Mouse (Mus musculus) kidney, embryonic 14.5 days (tissue): ENCODE measurements around the gene Vmn1r183. TPM values are rescaled to one million over a fixed set of nuclear protein-coding genes. Genes with fewer than 3 reads are reported as not detected.
"Not testable (repeated sequence)": the region's sequence is repeated elsewhere in the genome, so short reads cannot be mapped to it uniquely, and the experiment has no call there.

ENCODE experiments used
- ATAC-seq: fragments of 200-750 bp; cut with Nextera tagmentation; 2 replicates; pipeline ENCODE4 v1.8.0; 2017; ENCODE audit warnings: moderate number of reproducible peaks, mild to moderate bottlenecking, moderate TSS enrichment, moderate library complexity; ENCODE audit not compliant: low FRiP score, low TSS enrichment
- H3K27ac ChIP-seq: fragments of 300-500 bp; sonication (generic); 2 replicates; pipeline ENCODE4 v1.5.1; 2014; ENCODE audit warnings: low read depth, mild to moderate bottlenecking, low read length, moderate library complexity, mixed read lengths
- H3K27me3 ChIP-seq: fragments of 300-500 bp; sonication (generic); 2 replicates; pipeline ENCODE4 v1.6.1; 2014; ENCODE audit warnings: mild to moderate bottlenecking, low read length; ENCODE audit not compliant: control insufficient read depth, insufficient read depth
- H3K36me3 ChIP-seq: fragments of 300-500 bp; sonication (generic); 2 replicates; pipeline ENCODE4 v1.6.1; 2014; ENCODE audit warnings: low read length, mixed read lengths; ENCODE audit not compliant: control insufficient read depth, insufficient read depth
- H3K4me1 ChIP-seq: fragments of 300-500 bp; sonication (generic); 2 replicates; pipeline ENCODE4 v1.6.1; 2014; ENCODE audit warnings: low read length, mixed read lengths; ENCODE audit not compliant: control insufficient read depth, insufficient read depth
- H3K4me2 ChIP-seq: fragments of 300-500 bp; sonication (generic); replicated peaks from 2 replicates; pipeline ENCODE4 v1.6.1; 2014; ENCODE audit warnings: low read depth, mild to moderate bottlenecking, low read length
- H3K4me3 ChIP-seq: fragments of 300-500 bp; sonication (generic); 2 replicates; pipeline ENCODE4 v1.5.1; 2014; ENCODE audit warnings: mild to moderate bottlenecking, low read length
- H3K9ac ChIP-seq: fragments of 300-500 bp; sonication (generic); 2 replicates; pipeline ENCODE4 v1.6.1; 2014; ENCODE audit warnings: low read depth, mild to moderate bottlenecking, low read length, moderate library complexity
- H3K9me3 ChIP-seq: fragments of 300-500 bp; sonication (generic); 2 replicates; pipeline ENCODE4 v1.6.1; 2016; ENCODE audit warnings: low read length; ENCODE audit not compliant: control insufficient read depth
- WGBS: fragments of 180-500 bp; shearing (Covaris S2); extraction: QIAGEN DNeasy Blood & Tissue Kit; methylation state at CpG from one replicate; pipeline ENCODE4 v1.1.7; 2014; 5-methylcytosine and 5-hydroxymethylcytosine counted together
- polyA plus RNA-seq: library from polyadenylated mRNA; unstranded; fragments of >200 nt; fragmentation: Nextera tagmentation; extraction: Ambion mirVana; gene quantifications from 2 replicates; pipeline ENCODE4 v1.2.1, GENCODE M21; 2014

Gene Vmn1r183
- polyA plus RNA-seq, result not detected in 2 replicates

GRCm38 (mm10) chr7:24052660-24053304 is at the start of gene Vmn1r183:
Gene Vmn1r183, plus strand, starts transcription at chr7:24053254.
- H3K4me1 ChIP-seq, result no peaks in the 10 kb centered on the region
- H3K4me3 ChIP-seq, result no peak within 1 kb of the TSS
- no peak for ATAC-seq
- 77% methylated on average over 4 of the region's 4 CpGs for WGBS
- H3K27me3 ChIP-seq, result no peaks in the 10 kb centered on the region
- H3K27ac ChIP-seq, result no peak within 1 kb of the TSS
- H3K9ac ChIP-seq, result no peak within 1 kb of the TSS
- H3K4me2 ChIP-seq, result no peak within 1 kb of the TSS
- H3K36me3 ChIP-seq, result no peaks in the 10 kb centered on the region
- H3K9me3 ChIP-seq, result no peaks in the 10 kb centered on the region

- not testable (repeated sequence) for H3K36me3 ChIP-seq, H3K9me3 ChIP-seq, H3K27me3 ChIP-seq, H3K4me1 ChIP-seq, ATAC-seq, H3K4me3 ChIP-seq, H3K27ac ChIP-seq, H3K4me2 ChIP-seq, H3K9ac ChIP-seq
- WGBS, result 58% methylated on average over 1 of the region's 1 CpGs
Measured at GRCm38 (mm10) chr7:24074424-24074823, 21.4 kb downstream of the Vmn1r183 start.

GRCm38 (mm10) chr7:24081634-24082431 is 28.8 kb downstream of the Vmn1r183 start, which contains the start of gene Zfp180:
Gene Zfp180, plus strand, starts transcription at chr7:24081924.
- peaks cover 9% of the 10 kb centered on the region; the same call in 1 of the 2 replicates for H3K4me1 ChIP-seq
- H3K9me3 ChIP-seq, result no peaks in the 10 kb centered on the region; the same call in 1 of the 2 replicates
- no peaks in the 10 kb centered on the region for H3K27me3 ChIP-seq
- peak within 1 kb of the TSS; percentile 61 for H3K4me3 ChIP-seq
- peak within 1 kb of the TSS; percentile 84 for H3K4me2 ChIP-seq
- peaks cover 13% of the 10 kb centered on the region for H3K36me3 ChIP-seq
- ATAC-seq, result peak; percentile 97
- H3K9ac ChIP-seq, result peak within 1 kb of the TSS; percentile 61
- 17% methylated on average over 44 of the region's 44 CpGs for WGBS
- peak within 1 kb of the TSS; percentile 77 for H3K27ac ChIP-seq

GRCm38 (mm10) chr7:24082457-24083235 is 29.6 kb downstream of the Vmn1r183 start:
- peak; percentile 11 for ATAC-seq
- no peaks in the 10 kb centered on the region; the same call in 1 of the 2 replicates for H3K9me3 ChIP-seq
- H3K27me3 ChIP-seq, result no peaks in the 10 kb centered on the region
- H3K36me3 ChIP-seq, result peaks cover 20% of the 10 kb centered on the region
- H3K4me2 ChIP-seq, result peak overlapping the region; percentile 84
- peak overlapping the region; percentile 61 for H3K9ac ChIP-seq
- H3K4me1 ChIP-seq, result peaks cover 9% of the 10 kb centered on the region; the same call in 1 of the 2 replicates
- H3K4me3 ChIP-seq, result peak overlapping the region; percentile 61
- H3K27ac ChIP-seq, result peak overlapping the region; percentile 77
- 47% methylated on average over 15 of the region's 15 CpGs for WGBS

GRCm38 (mm10) chr7:24086871-24087270 is 33.8 kb downstream of the Vmn1r183 start:
- 94% methylated on average over 4 of the region's 4 CpGs for WGBS
- no peak for ATAC-seq

GRCm38 (mm10) chr7:24087485-24088125 is 34.6 kb downstream of the Vmn1r183 start:
- Histone ChIP-seq H3K27ac (no peak overlapping the region), H3K4me3 (no peak overlapping the region), H3K9me3 (peaks cover 5% of the 10 kb centered on the region; the same call in 1 of the 2 replicates), H3K27me3 (no peaks in the 10 kb centered on the region), H3K36me3 (peaks cover 22% of the 10 kb centered on the region), H3K4me1 (peaks cover 9% of the 10 kb centered on the region; the same call in 1 of the 2 replicates), H3K4me2 (no peak overlapping the region), H3K9ac (no peak overlapping the region)
- no peak for ATAC-seq
- WGBS, result 96% methylated on average over 12 of the region's 12 CpGs

More at GRCm38 (mm10) chr7:24086871-24087270, 33.8 kb downstream of the Vmn1r183 start:
- H3K4me2 ChIP-seq, result no peak overlapping the region
- no peak overlapping the region for H3K4me3 ChIP-seq
- H3K4me1 ChIP-seq, result peaks cover 9% of the 10 kb centered on the region; the same call in 1 of the 2 replicates
- H3K9me3 ChIP-seq, result peaks cover 5% of the 10 kb centered on the region
- no peak overlapping the region for H3K27ac ChIP-seq
- peaks cover 22% of the 10 kb centered on the region for H3K36me3 ChIP-seq
- H3K27me3 ChIP-seq, result no peaks in the 10 kb centered on the region
- H3K9ac ChIP-seq, result no peak overlapping the region

GRCm38 (mm10) chr7:24104403-24104802 is 51.3 kb downstream of the Vmn1r183 start:
- ATAC-seq, result peak; percentile 34; the same call in 1 of the 2 replicates
- no peak overlapping the region for H3K27ac ChIP-seq
- no peak overlapping the region for H3K4me2 ChIP-seq
- no peaks in the 10 kb centered on the region for H3K27me3 ChIP-seq
- peak overlapping the region; percentile 6; the same call in 1 of the 2 replicates for H3K4me3 ChIP-seq
- peaks cover 89% of the 10 kb centered on the region for H3K9me3 ChIP-seq
- H3K36me3 ChIP-seq, result peaks cover 91% of the 10 kb centered on the region
- H3K4me1 ChIP-seq, result no peaks in the 10 kb centered on the region
- WGBS, result 96% methylated on average over 9 of the region's 9 CpGs
- H3K9ac ChIP-seq, result no peak overlapping the region

- Histone ChIP-seq H3K27me3 (no peaks in the 10 kb centered on the region), H3K27ac (no peak overlapping the region), H3K4me1 (no peaks in the 10 kb centered on the region), H3K4me3 (no peak overlapping the region), H3K4me2 (no peak overlapping the region), H3K9me3 (peaks cover 92% of the 10 kb centered on the region), H3K9ac (no peak overlapping the region), H3K36me3 (peaks cover 84% of the 10 kb centered on the region)
- 96% methylated on average over 18 of the region's 18 CpGs for WGBS
- no peak for ATAC-seq
Measured at GRCm38 (mm10) chr7:24105144-24105703, 52.2 kb downstream of the Vmn1r183 start.
